Mouse (Mus musculus) adrenal gland (tissue): ENCODE data around the gene Krt88.

Source experiments
- intact Hi-C: fragments of 180-260 bp; cut with DNase I; formaldehyde crosslinking; loops from one replicate; pipeline ENCODE4 v1.15.1; 2025
- long read RNA-seq, 2 experiments: library from polyadenylated mRNA; unstranded; transcript quantifications; one replicate each; pipeline ENCODE4 v2.0.0; 2020; ENCODE audit warnings: borderline replicate concordance in 1 of 2; ENCODE audit not compliant: insufficient replicate concordance in 1 of 2

Gene Krt88
- long read RNA-seq, experiment 1: 0 reads
- long read RNA-seq, experiment 2: 0 reads

- intact Hi-C loops: no loop called here
Observed at GRCm38 (mm10) chr15:101447444-101447843, at the start of gene Krt88. Gene Krt88, plus strand, starts transcription at chr15:101447744.

DNA sequence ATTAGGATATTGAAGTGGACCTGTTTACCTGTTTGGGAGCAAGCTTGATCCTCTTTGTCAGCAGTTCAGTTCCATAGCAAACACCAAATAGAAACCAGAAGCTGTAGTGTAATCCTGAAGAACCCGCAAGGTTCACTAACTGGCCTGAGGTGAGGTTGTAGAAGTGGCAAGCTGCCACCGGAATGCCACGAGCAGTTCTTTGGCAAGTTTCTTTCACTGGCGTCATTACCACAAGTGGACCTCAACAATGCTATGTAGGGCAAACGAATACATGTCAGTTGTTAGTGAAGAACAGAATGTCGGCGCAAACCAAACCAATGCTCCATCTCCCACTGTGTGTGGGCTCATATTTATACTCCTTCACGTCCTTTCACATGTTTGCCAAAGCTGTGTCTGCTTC, 49.3 kb upstream of the Krt88 start:
- intact Hi-C loops: no loop called here

- intact Hi-C loops: no loop called here
Observed at GRCm38 (mm10) chr15:101410775-101411174, 36.8 kb upstream of the Krt88 start, which contains the start of gene Krt7. Gene Krt7, plus strand, starts transcription at chr15:101411043.

GRCm38 (mm10) chr15:101412188-101412587, 35.4 kb upstream of the Krt88 start:
- intact Hi-C loops: no loop called here

DNA sequence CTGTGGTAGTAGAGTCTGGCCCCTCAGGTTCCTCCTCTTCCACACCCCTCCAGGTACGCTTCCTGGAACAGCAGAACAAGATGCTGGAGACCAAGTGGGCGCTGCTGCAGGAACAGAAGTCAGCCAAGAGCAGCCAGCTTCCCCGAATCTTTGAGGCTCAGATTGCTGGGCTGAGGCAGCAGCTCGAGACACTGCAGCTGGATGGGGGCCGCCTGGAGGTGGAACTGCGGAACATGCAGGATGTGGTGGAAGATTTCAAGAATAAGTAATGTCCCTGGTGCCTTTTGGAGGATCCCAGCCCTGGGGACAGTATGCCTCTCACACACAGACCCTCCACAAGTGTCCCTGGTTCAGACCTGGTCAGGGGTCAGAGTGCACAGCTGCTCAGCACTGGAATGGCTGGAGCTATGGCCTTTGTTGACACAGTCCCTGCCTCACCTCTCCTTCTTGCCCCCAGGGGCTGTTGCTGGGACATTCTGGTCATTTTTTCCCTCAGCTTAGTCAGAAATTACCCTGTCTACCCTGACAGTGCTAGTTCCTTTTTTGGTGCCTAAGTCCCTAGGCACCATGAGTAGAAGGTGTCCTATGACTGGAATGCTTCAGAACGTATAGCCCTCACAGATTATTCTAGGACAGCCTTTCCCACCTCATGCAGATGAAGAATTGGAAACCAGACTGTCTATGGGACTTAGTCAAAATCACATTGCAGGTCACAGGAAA, 33.5 kb upstream of the Krt88 start:
- intact Hi-C loops: no loop called here

DNA sequence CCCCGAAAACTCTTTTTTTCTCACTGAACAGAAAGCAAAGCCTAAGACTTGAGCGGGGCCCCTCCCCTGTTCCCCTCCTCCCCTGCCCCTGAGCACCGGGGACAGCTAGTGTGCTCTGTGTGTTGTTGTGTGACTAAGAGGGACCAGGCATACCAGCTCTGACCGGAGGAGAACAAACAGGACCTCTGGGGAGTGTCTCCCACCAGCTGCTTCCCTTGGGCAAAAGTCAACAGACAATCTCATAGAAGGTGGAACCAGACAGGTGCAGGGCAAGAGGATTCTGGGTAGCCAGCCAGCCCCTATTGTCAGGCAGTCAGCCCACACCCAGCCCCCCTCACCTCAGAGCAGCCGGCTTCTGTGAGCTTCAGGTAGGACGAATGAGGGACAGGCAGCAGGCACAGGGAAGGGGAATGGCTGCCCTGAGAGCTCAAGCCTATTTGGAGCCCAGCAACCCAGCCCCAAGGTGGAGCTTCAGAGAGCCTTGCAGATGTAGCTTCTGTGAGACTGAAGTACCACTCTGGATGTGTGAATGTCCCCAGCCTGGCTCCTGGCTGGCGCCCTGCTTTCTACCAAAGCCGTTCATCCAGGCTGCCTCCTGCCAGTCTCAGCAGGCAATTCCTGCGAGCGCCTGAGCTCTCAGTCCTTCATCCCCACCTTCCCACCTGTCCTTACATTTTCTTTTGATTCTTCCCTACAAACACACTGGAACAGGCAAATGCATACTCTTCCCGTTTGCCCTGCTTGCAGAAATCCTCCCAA, 32.6 kb upstream of the Krt88 start:
- intact Hi-C loops: no loop called here

- intact Hi-C loops: no loop called here
Observed at GRCm38 (mm10) chr15:101418950-101419349, 28.6 kb upstream of the Krt88 start.

- intact Hi-C loops: no loop called here
Observed at GRCm38 (mm10) chr15:101420903-101421302, 26.6 kb upstream of the Krt88 start.

DNA sequence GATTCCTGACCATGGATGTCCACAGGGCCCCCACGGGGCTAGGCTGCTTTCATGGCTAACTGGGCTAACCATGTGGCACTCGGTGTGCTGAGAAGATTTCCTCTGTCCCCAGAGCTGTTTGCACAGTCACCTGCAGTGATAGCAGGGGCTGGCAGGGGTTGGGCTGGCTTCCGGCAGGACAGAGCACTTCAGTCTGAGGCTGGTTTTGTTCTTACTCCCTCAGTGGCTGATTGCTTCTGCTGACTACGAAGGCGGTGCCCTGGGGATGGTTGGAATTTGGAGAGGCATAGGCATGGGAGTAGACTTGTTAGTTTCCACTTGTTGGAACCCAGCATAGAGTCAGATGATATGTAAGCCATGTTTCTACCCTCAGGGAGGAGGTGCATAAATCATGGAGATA, 22.6 kb upstream of the Krt88 start:
- intact Hi-C loops: no loop called here

GRCm38 (mm10) chr15:101436611-101437010, 10.9 kb upstream of the Krt88 start:
- intact Hi-C loops: no loop called here

- intact Hi-C loops: no loop called here
Observed at GRCm38 (mm10) chr15:101438555-101438954, 9.0 kb upstream of the Krt88 start, which contains the start of gene Krt87. Gene Krt87, minus strand, starts transcription at chr15:101438804.

- intact Hi-C loops: no loop called here
Observed at GRCm38 (mm10) chr15:101440837-101441236, 6.7 kb upstream of the Krt88 start.

- intact Hi-C loops: no loop called here
Observed at GRCm38 (mm10) chr15:101446572-101446971, 972 bp upstream of the Krt88 start.

GRCm38 (mm10) chr15:101453093-101453736, 5.7 kb downstream of the Krt88 start:
- intact Hi-C loops: loop anchor here (1.0 kb wide), 1 partner anchor 112 kb away; no protein-coding TSS in a partner anchor

DNA sequence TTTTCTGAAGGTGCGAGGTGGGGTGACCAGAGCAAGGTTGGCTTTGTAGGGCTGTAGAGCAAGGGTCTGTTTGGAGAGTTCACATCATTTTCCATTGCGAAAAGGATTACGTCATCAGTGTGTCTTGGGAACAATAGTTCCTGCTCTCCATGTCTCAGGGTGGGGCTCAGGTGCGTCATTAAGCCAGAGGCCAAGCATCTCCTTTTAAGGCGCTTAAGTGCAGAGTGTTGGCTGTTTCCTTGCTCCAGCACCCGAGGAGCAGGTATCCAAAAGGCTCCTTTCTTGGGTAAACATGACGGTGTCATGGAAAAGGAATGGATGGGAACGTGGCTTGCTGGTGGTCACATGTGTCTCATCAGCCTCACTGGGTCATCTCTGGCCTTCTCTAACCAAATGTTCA, 7.2 kb downstream of the Krt88 start:
- intact Hi-C loops: no loop called here

- intact Hi-C loops: no loop called here
Observed at GRCm38 (mm10) chr15:101455292-101455691, 7.7 kb downstream of the Krt88 start.

- intact Hi-C loops: no loop called here
Observed at GRCm38 (mm10) chr15:101455891-101456290, 8.3 kb downstream of the Krt88 start.

GRCm38 (mm10) chr15:101458361-101458930, 10.9 kb downstream of the Krt88 start:
- intact Hi-C loops: no loop called here

- intact Hi-C loops: no loop called here
Observed at GRCm38 (mm10) chr15:101459283-101459682, 11.7 kb downstream of the Krt88 start.

DNA sequence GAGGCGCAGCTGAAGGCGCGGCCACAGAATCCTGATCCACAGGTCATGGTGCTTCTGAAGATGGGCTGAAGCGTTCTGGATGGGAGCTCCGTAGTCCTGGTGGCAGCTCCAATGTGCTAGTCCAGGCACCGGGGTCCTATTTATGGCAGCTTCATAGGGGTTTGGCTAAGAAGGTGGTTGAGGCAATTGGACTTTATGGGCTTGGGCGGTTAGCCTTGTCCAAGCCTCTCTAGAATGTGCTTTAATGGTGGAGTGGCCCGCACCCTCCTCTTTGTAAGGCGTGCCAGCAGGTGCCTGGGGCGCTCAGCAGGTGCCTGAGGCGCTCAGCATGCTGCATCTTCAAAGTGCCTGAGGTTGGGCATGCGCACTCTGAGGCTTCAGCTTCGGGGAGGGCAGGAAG, 16.1 kb downstream of the Krt88 start, which contains the start of gene Krt81:
Krt81 (minus strand) TSS at position 101 of the 400 bp plus-strand sequence.
- intact Hi-C loops: no loop called here

- intact Hi-C loops: no loop called here
Observed at GRCm38 (mm10) chr15:101469093-101469492, 21.5 kb downstream of the Krt88 start.
